Mouse (Mus musculus) embryonic facial prominence, embryonic 11.5 days (tissue): ENCODE measurements around the gene Nr4a3. TPM values are rescaled to one million over a fixed set of nuclear protein-coding genes. Genes with fewer than 3 reads are reported as not detected.
A peak's percentile ranks its signal among the peaks of the same experiment; 100 is the strongest.

Source experiments
- ATAC-seq: fragments of 200-750 bp; cut with Nextera tagmentation; replicated peaks from 2 replicates; pipeline ENCODE4 v1.8.0; 2017; ENCODE audit warnings: low read depth; ENCODE audit not compliant: insufficient number of reproducible peaks, low FRiP score, low TSS enrichment
- DNase-seq: peaks from one replicate; pipeline ENCODE4 v3.0.0-alpha.2; 2015; ENCODE audit warnings: low spot score
- H3K27ac ChIP-seq: fragments of 300-500 bp; sonication (generic); replicated peaks from 2 replicates; pipeline ENCODE4 v1.5.1; 2014; ENCODE audit warnings: mild to moderate bottlenecking, low read depth, low read length, control low read depth
- H3K27me3 ChIP-seq: fragments of 300-500 bp; sonication (generic); 2 replicates; pipeline ENCODE4 v1.6.1; 2014; ENCODE audit warnings: mild to moderate bottlenecking, low read length, moderate library complexity, mixed read lengths; ENCODE audit not compliant: control insufficient read depth, insufficient read depth
- H3K36me3 ChIP-seq: fragments of 300-500 bp; sonication (generic); replicated peaks from 2 replicates; pipeline ENCODE4 v1.6.1; 2014; ENCODE audit warnings: low read depth, mild to moderate bottlenecking, low read length, moderate library complexity, mixed read lengths; ENCODE audit not compliant: control insufficient read depth, insufficient read depth
- H3K4me1 ChIP-seq: fragments of 300-500 bp; sonication (generic); 2 replicates; pipeline ENCODE4 v1.6.1; 2014; ENCODE audit warnings: low read length, mixed read lengths; ENCODE audit not compliant: control insufficient read depth, insufficient read depth
- H3K4me2 ChIP-seq: fragments of 300-500 bp; sonication (generic); 2 replicates; pipeline ENCODE4 v1.6.1; 2014; ENCODE audit warnings: low read depth, mild to moderate bottlenecking, control low read depth, low read length, moderate library complexity
- H3K4me3 ChIP-seq: fragments of 300-500 bp; sonication (generic); 2 replicates; pipeline ENCODE4 v1.5.1; 2014; ENCODE audit warnings: low read depth, low read length, control low read depth
- H3K9ac ChIP-seq: fragments of 300-500 bp; sonication (generic); replicated peaks from 2 replicates; pipeline ENCODE4 v1.6.1; 2014; ENCODE audit warnings: mild to moderate bottlenecking, control low read depth, low read length
- H3K9me3 ChIP-seq: fragments of 300-500 bp; sonication (generic); replicated peaks from 2 replicates; pipeline ENCODE4 v1.6.1; 2016; ENCODE audit warnings: mild to moderate bottlenecking, low read length, inconsistent platforms, mixed read lengths; ENCODE audit not compliant: control insufficient read depth
- WGBS: fragments of 180-500 bp; shearing (Covaris S2); extraction: QIAGEN DNeasy Blood & Tissue Kit; methylation state at CpG from one replicate; pipeline ENCODE4 v1.1.7; 2014; 5-methylcytosine and 5-hydroxymethylcytosine counted together
- polyA plus RNA-seq: library from polyadenylated mRNA; unstranded; fragments of >200 nt; fragmentation: Nextera tagmentation; extraction: Ambion mirVana; gene quantifications from 2 replicates; pipeline ENCODE4 v1.2.1, GENCODE M21; 2014

The Nr4a3 gene
- polyA plus RNA-seq, 1 experiment from 2014 or later = 0.25 TPM

GRCm38 (mm10) chr4:48037646-48038045 lies 7.3 kb upstream of the Nr4a3 start:
- Histone ChIP-seq H3K9me3 (no peaks in the 10 kb centered on the region), H3K36me3 (no peaks in the 10 kb centered on the region), H3K9ac (no peak overlapping the region), H3K27ac (no peak overlapping the region), H3K4me1 (no peaks in the 10 kb centered on the region), H3K4me2 (no peak overlapping the region), H3K4me3 (no peak overlapping the region), H3K27me3 (no peaks in the 10 kb centered on the region)
- ATAC-seq (no peak), DNase-seq (peak; percentile 48)
- 58% methylated on average over 4 of the region's 4 CpGs for WGBS

GRCm38 (mm10) chr4:48038847-48039246 lies 6.1 kb upstream of the Nr4a3 start:
- ATAC-seq (no peak), DNase-seq (no peak)
- WGBS = 84% methylated on average over 5 of the region's 5 CpGs

GRCm38 (mm10) chr4:48039736-48040135 lies 5.2 kb upstream of the Nr4a3 start:
- ATAC-seq (no peak), DNase-seq (no peak)
- no peaks in the 10 kb centered on the region for H3K4me1 ChIP-seq
- H3K36me3 ChIP-seq = no peaks in the 10 kb centered on the region
- H3K9me3 ChIP-seq = no peaks in the 10 kb centered on the region
- no peak overlapping the region for H3K4me2 ChIP-seq
- 81% methylated on average over 7 of the region's 7 CpGs for WGBS
- H3K27ac ChIP-seq = no peak overlapping the region
- no peak overlapping the region for H3K9ac ChIP-seq
- H3K4me3 ChIP-seq = no peak overlapping the region
- no peaks in the 10 kb centered on the region for H3K27me3 ChIP-seq

More at GRCm38 (mm10) chr4:48038847-48039246, 6.1 kb upstream of the Nr4a3 start:
- H3K9me3 ChIP-seq = no peaks in the 10 kb centered on the region
- no peak overlapping the region for H3K4me2 ChIP-seq
- H3K4me3 ChIP-seq = no peak overlapping the region
- H3K36me3 ChIP-seq = no peaks in the 10 kb centered on the region
- no peaks in the 10 kb centered on the region for H3K27me3 ChIP-seq
- H3K4me1 ChIP-seq = no peaks in the 10 kb centered on the region
- no peak overlapping the region for H3K9ac ChIP-seq
- H3K27ac ChIP-seq = no peak overlapping the region

- Histone ChIP-seq H3K27ac (peak overlapping the region; percentile 87), H3K9ac (peak overlapping the region; percentile 87), H3K4me1 (peaks cover 7% of the 10 kb centered on the region), H3K27me3 (peaks cover 14% of the 10 kb centered on the region), H3K9me3 (no peaks in the 10 kb centered on the region), H3K36me3 (no peaks in the 10 kb centered on the region), H3K4me2 (peak overlapping the region; percentile 85), H3K4me3 (peak overlapping the region; percentile 61)
- WGBS = 1% methylated on average over 4 of the region's 4 CpGs
- DNase-seq (no peak), ATAC-seq (no peak)
Observed at GRCm38 (mm10) chr4:48042466-48042785, 2.5 kb upstream of the Nr4a3 start.

GRCm38 (mm10) chr4:48042786-48043701 lies 1.9 kb upstream of the Nr4a3 start:
- Histone ChIP-seq H3K4me1 (peaks cover 9% of the 10 kb centered on the region), H3K27ac (peak overlapping the region; percentile 87), H3K36me3 (no peaks in the 10 kb centered on the region), H3K9ac (peak overlapping the region; percentile 87), H3K9me3 (no peaks in the 10 kb centered on the region), H3K4me2 (peak overlapping the region; percentile 85), H3K27me3 (peaks cover 17% of the 10 kb centered on the region), H3K4me3 (peak overlapping the region; percentile 61)
- DNase-seq = peak; percentile 95
- WGBS = 0% methylated on average over 85 of the region's 105 CpGs
- peak; percentile 86 for ATAC-seq

- no peak for ATAC-seq
- H3K4me1 ChIP-seq = peaks cover 10% of the 10 kb centered on the region
- no peak overlapping the region for H3K27ac ChIP-seq
Observed at GRCm38 (mm10) chr4:48044141-48044490, 837 bp upstream of the Nr4a3 start.

GRCm38 (mm10) chr4:48045281-48045720 lies 348 bp downstream of the Nr4a3 start:
- DNase-seq (peak; percentile 59), ATAC-seq (no peak)
- peaks cover 10% of the 10 kb centered on the region for H3K4me1 ChIP-seq

More at GRCm38 (mm10) chr4:48044141-48044490, 837 bp upstream of the Nr4a3 start:
- H3K36me3 ChIP-seq = no peaks in the 10 kb centered on the region
- under 1% methylated on average over 11 of the region's 11 CpGs for WGBS
- H3K4me3 ChIP-seq = peak overlapping the region; percentile 61
- peak; percentile 50 for DNase-seq
- peak overlapping the region; percentile 85 for H3K4me2 ChIP-seq
- no peaks in the 10 kb centered on the region for H3K9me3 ChIP-seq
- peaks cover 26% of the 10 kb centered on the region for H3K27me3 ChIP-seq
- H3K9ac ChIP-seq = peak overlapping the region; percentile 58

GRCm38 (mm10) chr4:48045721-48046460 lies 938 bp downstream of the Nr4a3 start:
- Histone ChIP-seq H3K27ac (no peak overlapping the region), H3K36me3 (no peaks in the 10 kb centered on the region), H3K4me1 (peaks cover 10% of the 10 kb centered on the region), H3K4me3 (peak overlapping the region; percentile 61), H3K4me2 (peak overlapping the region; percentile 85), H3K9ac (peak overlapping the region; percentile 58), H3K27me3 (peaks cover 42% of the 10 kb centered on the region), H3K9me3 (no peaks in the 10 kb centered on the region)
- ATAC-seq (no peak), DNase-seq (peak; percentile 74)
- under 1% methylated on average over 39 of the region's 39 CpGs for WGBS

More at GRCm38 (mm10) chr4:48045281-48045720, 348 bp downstream of the Nr4a3 start:
- Histone ChIP-seq H3K27me3 (peaks cover 36% of the 10 kb centered on the region), H3K27ac (no peak overlapping the region), H3K9me3 (no peaks in the 10 kb centered on the region), H3K36me3 (no peaks in the 10 kb centered on the region), H3K4me3 (peak overlapping the region; percentile 61), H3K4me2 (peak overlapping the region; percentile 85), H3K9ac (peak overlapping the region; percentile 58)
- WGBS = 1% methylated on average over 42 of the region's 42 CpGs
